Mouse (Mus musculus) midbrain, embryonic 14.5 days (tissue): ENCODE measurements at regions not wholly inside any gene's neighbourhood (a gene's known extent, or its start where the extent isn't known, plus 50 kb on each side); places are given as distances from the start of the nearest gene placed in this dataset.
A peak's percentile ranks its signal among the peaks of the same experiment; 100 is the strongest.
"Not testable (repeated sequence)": the region's sequence is repeated elsewhere in the genome, so short reads cannot be mapped to it uniquely, and the experiment has no call there.

ENCODE experiments used
- ATAC-seq: fragments of 200-750 bp; cut with Nextera tagmentation; 2 replicates; pipeline ENCODE4 v1.8.0; 2017; ENCODE audit warnings: moderate number of reproducible peaks, moderate library complexity; ENCODE audit not compliant: low FRiP score, low TSS enrichment
- DNase-seq: peaks from one replicate; pipeline ENCODE4 v3.0.0-alpha.2; 2015
- H3K27ac ChIP-seq: fragments of 300-500 bp; sonication (generic); replicated peaks from 2 replicates; pipeline ENCODE4 v1.5.1; 2014; ENCODE audit warnings: mild to moderate bottlenecking, low read depth, low read length, moderate library complexity
- H3K27me3 ChIP-seq: fragments of 300-500 bp; sonication (generic); 2 replicates; pipeline ENCODE4 v1.6.1; 2014; ENCODE audit warnings: low read length, control low read depth, mixed read lengths; ENCODE audit not compliant: control insufficient read depth, insufficient read depth
- H3K36me3 ChIP-seq: fragments of 300-500 bp; sonication (generic); 2 replicates; pipeline ENCODE4 v1.6.1; 2014; ENCODE audit warnings: low read length, control low read depth; ENCODE audit not compliant: control insufficient read depth, insufficient read depth
- H3K4me1 ChIP-seq: fragments of 300-500 bp; sonication (generic); 2 replicates; pipeline ENCODE4 v1.6.1; 2014; ENCODE audit warnings: mild to moderate bottlenecking, antibody characterized with exemption, low read length, control low read depth; ENCODE audit not compliant: control insufficient read depth, insufficient read depth
- H3K4me2 ChIP-seq: fragments of 300-500 bp; sonication (generic); 2 replicates; pipeline ENCODE4 v1.6.1; 2014; ENCODE audit warnings: mild to moderate bottlenecking, low read length, moderate library complexity
- H3K4me3 ChIP-seq: fragments of 300-500 bp; sonication (generic); replicated peaks from 2 replicates; pipeline ENCODE4 v1.5.1; 2014; ENCODE audit warnings: low read depth, low read length
- H3K9ac ChIP-seq: fragments of 300-500 bp; sonication (generic); replicated peaks from 2 replicates; pipeline ENCODE4 v1.6.1; 2014; ENCODE audit warnings: mild to moderate bottlenecking, low read length, moderate library complexity
- H3K9me3 ChIP-seq: fragments of 300-500 bp; sonication (generic); 2 replicates; pipeline ENCODE4 v1.6.1; 2016; ENCODE audit warnings: low read length, control low read depth, mixed read lengths; ENCODE audit not compliant: control insufficient read depth
- WGBS: fragments of 180-500 bp; shearing (Covaris S2); extraction: QIAGEN DNeasy Blood & Tissue Kit; methylation state at CpG from one replicate; pipeline ENCODE4 v1.1.7; 2014; 5-methylcytosine and 5-hydroxymethylcytosine counted together

GRCm38 (mm10) chr12:45287759-45288158 lies 213.2 kb upstream of the Stxbp6 start:
- Histone ChIP-seq H3K4me1 (no peaks in the 10 kb centered on the region), H3K4me2 (no peak overlapping the region), H3K9ac (no peak overlapping the region), H3K36me3 (no peaks in the 10 kb centered on the region), H3K4me3 (no peak overlapping the region), H3K9me3 (no peaks in the 10 kb centered on the region), H3K27me3 (no peaks in the 10 kb centered on the region), H3K27ac (no peak overlapping the region)
- no peak for ATAC-seq
- DNase-seq, result no peak
- WGBS, result 67% methylated on average over 2 of the region's 2 CpGs

- Histone ChIP-seq H3K36me3 (no peaks in the 10 kb centered on the region), H3K4me2 (no peak overlapping the region), H3K4me3 (no peak overlapping the region), H3K4me1 (no peaks in the 10 kb centered on the region), H3K9ac (no peak overlapping the region), H3K9me3 (no peaks in the 10 kb centered on the region), H3K27me3 (no peaks in the 10 kb centered on the region), H3K27ac (no peak overlapping the region)
- DNase-seq, result no peak
- WGBS, result 96% methylated on average over 5 of the region's 5 CpGs
- no peak for ATAC-seq
Measured at GRCm38 (mm10) chr12:45256309-45256708, 181.8 kb upstream of the Stxbp6 start.

GRCm38 (mm10) chr12:45211131-45211530 lies 136.6 kb upstream of the Stxbp6 start:
- H3K27ac ChIP-seq, result no peak overlapping the region
- H3K4me2 ChIP-seq, result no peak overlapping the region
- no peaks in the 10 kb centered on the region for H3K4me1 ChIP-seq
- no peak for DNase-seq
- H3K36me3 ChIP-seq, result no peaks in the 10 kb centered on the region
- H3K4me3 ChIP-seq, result no peak overlapping the region
- ATAC-seq, result no peak
- H3K9me3 ChIP-seq, result no peaks in the 10 kb centered on the region
- WGBS, result 85% methylated on average over 1 of the region's 1 CpGs
- no peaks in the 10 kb centered on the region for H3K27me3 ChIP-seq
- H3K9ac ChIP-seq, result no peak overlapping the region

GRCm38 (mm10) chr12:45195304-45195920 lies 120.9 kb upstream of the Stxbp6 start:
- Histone ChIP-seq H3K36me3 (no peaks in the 10 kb centered on the region), H3K9me3 (no peaks in the 10 kb centered on the region), H3K4me1 (no peaks in the 10 kb centered on the region), H3K9ac (no peak overlapping the region), H3K4me2 (no peak overlapping the region), H3K4me3 (no peak overlapping the region), H3K27ac (no peak overlapping the region), H3K27me3 (no peaks in the 10 kb centered on the region)
- no peak for DNase-seq
- peak; percentile 55 for ATAC-seq
- WGBS, result 73% methylated on average over 19 of the region's 19 CpGs

- no peaks in the 10 kb centered on the region for H3K27me3 ChIP-seq
- H3K9ac ChIP-seq, result no peak overlapping the region
- H3K36me3 ChIP-seq, result no peaks in the 10 kb centered on the region
- DNase-seq, result peak; percentile 91
- H3K4me1 ChIP-seq, result no peaks in the 10 kb centered on the region
- H3K4me2 ChIP-seq, result no peak overlapping the region
- ATAC-seq, result no peak
- no peaks in the 10 kb centered on the region for H3K9me3 ChIP-seq
- no peak overlapping the region for H3K4me3 ChIP-seq
- no peak overlapping the region for H3K27ac ChIP-seq
- WGBS, result 15% methylated on average over 6 of the region's 6 CpGs
Measured at GRCm38 (mm10) chr12:45187149-45187548, 112.6 kb upstream of the Stxbp6 start.

GRCm38 (mm10) chr12:45184510-45184909 lies 110.0 kb upstream of the Stxbp6 start:
- WGBS, result 89% methylated on average over 3 of the region's 3 CpGs
- DNase-seq (no peak), ATAC-seq (no peak)
- Histone ChIP-seq H3K4me2 (no peak overlapping the region), H3K36me3 (no peaks in the 10 kb centered on the region), H3K9ac (no peak overlapping the region), H3K4me3 (no peak overlapping the region), H3K27me3 (no peaks in the 10 kb centered on the region), H3K9me3 (no peaks in the 10 kb centered on the region), H3K27ac (no peak overlapping the region), H3K4me1 (no peaks in the 10 kb centered on the region)

- Histone ChIP-seq H3K4me1 (no peaks in the 10 kb centered on the region), H3K27me3 (no peaks in the 10 kb centered on the region), H3K4me3 (no peak overlapping the region), H3K9me3 (no peaks in the 10 kb centered on the region), H3K9ac (no peak overlapping the region), H3K36me3 (no peaks in the 10 kb centered on the region), H3K27ac (no peak overlapping the region), H3K4me2 (no peak overlapping the region)
- WGBS, result 85% methylated on average over 3 of the region's 3 CpGs
- DNase-seq (no peak), ATAC-seq (no peak)
Measured at GRCm38 (mm10) chr12:45177454-45177853, 102.9 kb upstream of the Stxbp6 start.

- not testable (repeated sequence) for H3K36me3 ChIP-seq, H3K27me3 ChIP-seq, H3K4me2 ChIP-seq, H3K9ac ChIP-seq, H3K9me3 ChIP-seq, H3K4me1 ChIP-seq, DNase-seq, ATAC-seq, H3K4me3 ChIP-seq, H3K27ac ChIP-seq
- WGBS, result 97% methylated on average over 2 of the region's 2 CpGs
Measured at GRCm38 (mm10) chr12:45175259-45175658, 100.8 kb upstream of the Stxbp6 start.

GRCm38 (mm10) chr12:45171927-45172642 lies 97.6 kb upstream of the Stxbp6 start:
- Histone ChIP-seq H3K9ac (no peak overlapping the region), H3K27me3 (no peaks in the 10 kb centered on the region), H3K9me3 (no peaks in the 10 kb centered on the region), H3K27ac (no peak overlapping the region), H3K4me3 (no peak overlapping the region), H3K36me3 (no peaks in the 10 kb centered on the region), H3K4me2 (no peak overlapping the region), H3K4me1 (no peaks in the 10 kb centered on the region)
- DNase-seq (peak; percentile 91), ATAC-seq (peak; percentile 82; the same call in 1 of the 2 replicates)
- WGBS, result 40% methylated on average over 8 of the region's 8 CpGs
